Mouse (Mus musculus): ENCODE measurements around the gene Colca2. TPM values are rescaled to one million over a fixed set of nuclear protein-coding genes. Genes with fewer than 3 reads are reported as not detected.

Colca2 gene
- polyA plus RNA-seq, 1 experiment from 2014 or later = 1.7 TPM

DNA sequence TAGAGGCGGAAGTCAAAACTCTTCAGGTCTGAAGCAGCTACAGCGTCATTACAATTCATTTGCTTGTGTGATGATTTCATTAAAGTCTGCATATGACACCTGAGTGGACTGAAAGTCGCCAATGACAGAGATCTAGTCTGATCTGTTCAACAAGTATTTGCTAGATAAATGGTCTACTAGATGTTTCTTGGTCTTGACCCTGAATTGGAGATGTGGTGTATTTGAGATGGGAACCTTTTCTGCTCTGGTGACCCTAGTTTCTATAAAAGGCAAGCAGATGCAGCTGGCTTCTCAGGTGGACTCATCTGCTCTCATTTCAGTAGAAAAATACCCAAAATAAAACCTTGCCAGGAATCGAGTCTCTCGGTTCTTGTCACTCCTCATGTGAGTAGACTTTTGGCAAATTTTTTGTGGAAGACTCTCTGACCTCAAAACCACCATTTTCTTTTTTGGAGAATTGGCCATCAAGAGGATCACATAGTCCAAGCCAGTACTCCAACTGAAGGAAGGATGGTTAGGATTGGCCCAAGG lies 52.7 kb downstream of the Colca2 start:
- TF ChIP-seq CTCF (IDR thresholded peaks at IDR 0.05; ENCODE audit: low read depth) = no peak
- ATAC-seq = no peak
- Histone ChIP-seq H3K4me3 (ENCODE audit: low read depth, low read length) (no peak overlapping the region), H3K36me3 (ENCODE audit: control insufficient read depth, insufficient read depth) (no peaks in the 10 kb centered on the region), H3K4me2 (replicated peaks; ENCODE audit: low read depth) (no peak overlapping the region), H3K9ac (ENCODE audit: low read depth, low read length) (no peak overlapping the region), H3K4me1 (replicated peaks; ENCODE audit: control insufficient read depth, insufficient read depth, low read length) (no peaks in the 10 kb centered on the region; the same call in 1 of the 2 replicates), H3K27me3 (replicated peaks; ENCODE audit: control insufficient read depth, insufficient read depth, low read length) (no peaks in the 10 kb centered on the region), H3K9me3 (ENCODE audit: control insufficient read depth) (no peaks in the 10 kb centered on the region), H3K27ac (ENCODE audit: low read depth, low read length) (no peak overlapping the region)
- 90% methylated on average over 5 of the region's 5 CpGs for WGBS

Other genes with a start within 250 kb of the Colca2 start
- gene Btg4, start 217.7 kb downstream of the Colca2 start, polyA plus RNA-seq (2015; fragmentation: Nextera tagmentation; extraction: Ambion mirVana) = not detected in 2 replicates
- gene Layn, start 201.5 kb downstream of the Colca2 start, polyA plus RNA-seq (2015; fragmentation: Nextera tagmentation; extraction: Ambion mirVana) = 1.7 and 2.6 TPM in 2 replicates
- not detected in 2 replicates for gene 4833427G06Rik, start 176.5 kb downstream of the Colca2 start, polyA plus RNA-seq (2015; fragmentation: Nextera tagmentation; extraction: Ambion mirVana)
- gene Gm32742, start 113.1 kb downstream of the Colca2 start, polyA plus RNA-seq (2015; fragmentation: Nextera tagmentation; extraction: Ambion mirVana) = not detected in 2 replicates
- gene Pou2af1, start 64.9 kb downstream of the Colca2 start, polyA plus RNA-seq (2015; fragmentation: Nextera tagmentation; extraction: Ambion mirVana) = 0.08 and 0.09 TPM in 2 replicates
- gene 1810046K07Rik, start 50.3 kb upstream of the Colca2 start, polyA plus RNA-seq (2015; fragmentation: Nextera tagmentation; extraction: Ambion mirVana) = 0.09 and 0.25 TPM in 2 replicates